Mouse (Mus musculus) left cerebral cortex, adult 11 months (tissue): ENCODE measurements at regions not wholly inside any gene's neighbourhood (a gene's known extent, or its start where the extent isn't known, plus 50 kb on each side); places are given as distances from the start of the nearest gene placed in this dataset.
"Not testable (repeated sequence)": the region's sequence is repeated elsewhere in the genome, so short reads cannot be mapped to it uniquely, and the experiment has no call there.

ENCODE experiments used
- DNase-seq: peaks from one replicate; pipeline ENCODE4 v3.0.0; 2022; ENCODE audit warnings: low spot score

- not testable (repeated sequence) for DNase-seq
Measured at GRCm38 (mm10) chr14:53007323-53007722, 511.8 kb upstream of the Olfr1507 start.

- not testable (repeated sequence) for DNase-seq
Measured at GRCm38 (mm10) chr14:53001289-53001688, 505.7 kb upstream of the Olfr1507 start.

GRCm38 (mm10) chr14:52992106-52992760, 496.7 kb upstream of the Olfr1507 start:
- DNase-seq: not testable (repeated sequence)

GRCm38 (mm10) chr14:52991328-52991665, 495.7 kb upstream of the Olfr1507 start:
- not testable (repeated sequence) for DNase-seq

DNA sequence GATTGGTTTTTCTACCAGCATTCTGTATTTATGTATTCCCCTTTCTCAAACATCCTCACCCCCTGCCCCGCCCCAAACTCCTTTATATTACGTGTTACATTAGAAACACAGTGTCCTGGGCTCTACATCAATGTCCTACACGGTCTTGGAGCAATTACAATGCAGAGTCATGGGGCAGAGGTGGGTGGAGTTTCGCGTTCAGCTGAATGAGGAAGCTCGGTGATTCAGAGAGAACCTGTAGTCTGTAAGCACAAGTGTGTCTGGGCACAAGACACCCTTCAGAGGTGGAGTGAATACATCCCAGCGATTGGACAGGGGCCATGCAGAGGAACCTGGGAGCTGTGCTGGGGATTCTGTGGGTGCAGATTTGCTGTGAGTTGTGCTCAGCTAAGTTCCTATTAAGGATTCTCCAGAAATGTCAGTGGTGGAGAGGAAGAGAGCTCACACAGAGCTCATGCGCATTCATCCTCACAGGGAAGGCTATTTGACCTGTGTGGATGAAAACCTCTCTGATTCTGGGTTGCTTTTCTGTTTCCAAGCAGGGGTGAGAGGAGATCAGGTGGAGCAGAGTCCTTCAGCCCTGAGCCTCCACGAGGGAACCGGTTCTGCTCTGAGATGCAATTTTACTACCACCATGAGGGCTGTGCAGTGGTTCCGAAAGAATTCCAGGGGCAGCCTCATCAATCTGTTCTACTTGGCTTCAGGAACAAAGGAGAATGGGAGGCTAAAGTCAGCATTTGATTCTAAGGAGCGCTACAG, 495.2 kb upstream of the Olfr1507 start:
- DNase-seq: not testable (repeated sequence)

DNA sequence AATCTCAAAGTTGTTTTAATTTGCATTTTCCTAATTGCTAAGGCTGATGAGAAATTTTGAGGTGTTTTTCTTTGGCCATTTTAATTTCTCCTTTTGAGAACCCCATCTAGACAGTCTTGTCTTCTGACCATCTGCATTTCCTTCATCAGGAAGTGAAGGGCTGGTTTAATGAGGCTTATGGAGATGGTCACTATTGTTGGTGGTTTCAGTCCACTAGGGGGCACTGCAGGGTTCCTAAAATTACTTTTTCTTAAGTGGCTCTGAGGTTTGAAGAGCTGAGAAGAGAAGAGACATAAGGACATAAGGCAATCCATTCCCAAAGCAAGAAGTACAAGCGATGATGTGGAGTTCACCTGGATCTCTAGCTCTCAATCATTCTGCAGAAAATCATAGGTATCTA, 494.4 kb upstream of the Olfr1507 start:
- not testable (repeated sequence) for DNase-seq

DNA sequence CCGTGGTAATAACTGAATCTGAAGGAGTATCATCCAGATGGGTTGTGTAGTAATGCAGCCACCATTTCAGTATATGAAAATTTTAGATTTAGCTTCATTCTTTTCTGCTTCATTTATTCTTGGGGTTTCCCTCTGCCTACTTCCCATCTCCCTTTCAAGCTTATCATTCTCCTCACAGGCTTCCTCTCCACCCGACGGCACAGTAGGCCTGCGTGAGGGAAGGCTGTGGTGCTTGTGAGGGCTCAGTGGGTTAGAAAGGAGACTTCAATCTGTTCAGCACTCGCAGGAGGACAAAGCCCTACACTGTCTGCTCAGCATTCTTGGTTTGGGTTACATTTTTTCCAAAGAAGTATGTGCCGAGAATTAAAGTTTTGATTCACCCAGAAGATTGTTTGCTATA, 493.0 kb upstream of the Olfr1507 start:
- DNase-seq: not testable (repeated sequence)

DNA sequence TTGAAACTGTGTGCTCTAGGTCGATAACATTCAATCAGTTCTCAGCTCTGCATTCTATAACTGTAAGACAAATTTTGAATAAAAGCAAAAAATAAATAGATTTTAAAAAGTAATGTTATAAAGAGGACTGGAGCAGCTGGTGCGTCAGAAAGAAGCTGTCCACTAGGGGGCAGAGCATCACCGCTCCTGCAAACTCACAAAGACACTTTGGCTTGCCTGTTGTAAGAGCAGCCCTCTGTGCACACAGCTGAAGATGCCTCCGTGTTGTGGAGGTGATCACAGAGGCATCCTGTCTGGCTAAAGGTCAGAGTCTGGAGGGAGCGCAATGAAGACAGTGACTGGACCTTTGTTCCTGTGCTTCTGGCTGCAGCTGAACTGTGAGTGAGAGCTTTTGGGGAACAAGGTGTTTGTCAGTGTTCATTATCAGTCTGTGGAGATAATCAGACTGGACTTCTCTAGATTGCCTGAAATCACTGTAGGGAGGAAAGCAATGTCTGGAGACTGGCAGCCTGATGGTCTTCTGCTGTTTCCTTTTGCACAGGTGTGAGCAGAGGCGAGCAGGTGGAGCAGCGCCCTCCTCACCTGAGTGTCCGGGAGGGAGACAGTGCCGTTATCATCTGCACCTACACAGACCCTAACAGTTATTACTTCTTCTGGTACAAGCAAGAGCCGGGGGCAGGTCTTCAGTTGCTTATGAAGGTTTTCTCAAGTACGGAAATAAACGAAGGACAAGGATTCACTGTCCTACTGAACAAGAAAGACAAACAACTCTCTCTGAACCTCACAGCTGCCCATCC, 476.9 kb upstream of the Olfr1507 start:
- DNase-seq: not testable (repeated sequence)

DNA sequence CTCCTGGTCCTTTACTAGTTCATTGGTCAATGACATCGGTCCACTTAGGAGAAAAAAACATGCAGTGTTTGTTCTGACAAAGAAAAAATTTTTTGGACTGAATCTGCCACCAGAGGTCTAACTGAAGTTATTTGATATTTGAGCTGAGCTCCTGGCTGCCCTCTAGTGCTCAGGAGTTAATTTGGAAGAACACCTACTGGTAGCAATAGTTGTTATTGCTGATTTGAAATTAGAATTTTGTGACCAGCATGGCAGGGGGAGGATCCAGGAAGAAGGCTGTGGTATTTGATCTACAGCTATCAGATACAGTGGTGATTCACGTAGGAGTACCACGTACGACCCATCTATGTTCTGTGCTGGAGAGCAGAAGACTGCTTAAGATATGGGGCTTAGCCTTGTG, 466.6 kb upstream of the Olfr1507 start:
- not testable (repeated sequence) for DNase-seq

DNA sequence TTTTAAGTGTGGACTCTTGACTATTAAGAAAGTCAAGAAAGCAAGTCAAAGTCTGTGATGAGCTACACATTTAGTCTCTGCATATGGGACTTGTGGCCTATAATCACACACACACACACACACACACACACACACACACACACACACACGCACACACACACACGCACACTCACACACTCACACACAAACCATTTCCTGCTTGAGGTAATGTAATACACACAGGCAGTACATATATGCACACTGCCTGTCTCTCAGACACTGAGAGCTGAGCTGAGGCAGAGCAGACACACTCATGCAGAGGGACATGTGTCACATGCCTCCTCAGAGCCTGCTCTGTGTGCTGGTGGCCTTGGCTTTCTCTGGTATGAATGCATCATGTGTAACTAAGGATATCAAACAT, 461.0 kb upstream of the Olfr1507 start:
- not testable (repeated sequence) for DNase-seq

GRCm38 (mm10) chr14:52944925-52945324, 449.4 kb upstream of the Olfr1507 start:
- DNase-seq: not testable (repeated sequence)

DNA sequence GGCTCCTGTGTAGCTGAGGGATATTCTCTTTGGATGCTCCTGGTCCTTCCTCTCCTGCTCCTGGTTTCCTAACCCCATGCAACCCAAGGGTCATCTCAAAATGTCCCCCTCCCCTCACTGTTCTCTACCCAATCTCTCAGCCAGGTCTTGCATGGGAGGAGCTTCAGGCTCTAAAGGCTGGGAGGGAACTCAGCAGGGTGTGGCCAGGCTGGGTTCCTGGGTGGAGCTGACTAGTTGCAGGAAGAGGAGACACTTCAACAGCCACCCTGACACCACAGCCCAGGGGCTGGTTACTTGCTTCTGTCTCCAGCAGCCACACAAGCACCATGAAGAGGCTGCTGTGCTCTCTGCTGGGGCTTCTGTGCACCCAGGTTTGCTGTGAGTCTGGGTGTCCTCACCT, 446.9 kb upstream of the Olfr1507 start:
- DNase-seq: not testable (repeated sequence)

- DNase-seq: not testable (repeated sequence)
Measured at GRCm38 (mm10) chr14:52941747-52942146, 446.2 kb upstream of the Olfr1507 start.

DNA sequence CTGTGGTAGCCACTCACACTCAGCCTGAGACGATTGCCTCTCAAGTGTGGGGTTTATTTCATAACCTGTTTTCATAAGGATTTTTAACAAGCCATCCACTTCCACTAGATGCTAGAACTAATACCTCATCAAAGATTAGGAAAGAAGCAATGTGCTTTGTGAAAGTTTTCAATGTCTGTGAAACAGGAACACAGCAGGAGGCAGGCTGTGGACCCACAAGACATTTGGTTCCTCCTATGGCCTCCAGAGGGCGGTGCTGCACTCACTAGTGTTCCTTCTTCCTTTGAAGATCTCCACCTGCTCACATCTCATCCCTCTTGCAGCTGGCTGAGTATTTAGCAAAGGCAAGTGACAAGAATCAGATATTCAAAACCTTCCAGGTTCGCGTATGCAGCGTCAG, 424.6 kb upstream of the Olfr1507 start:
- DNase-seq: not testable (repeated sequence)

GRCm38 (mm10) chr14:52913814-52914213, 418.3 kb upstream of the Olfr1507 start:
- not testable (repeated sequence) for DNase-seq

- not testable (repeated sequence) for DNase-seq
Measured at GRCm38 (mm10) chr14:52899629-52900028, 404.1 kb upstream of the Olfr1507 start.

GRCm38 (mm10) chr14:52898310-52898709, 402.8 kb upstream of the Olfr1507 start:
- not testable (repeated sequence) for DNase-seq

GRCm38 (mm10) chr14:52879978-52880377, 384.4 kb upstream of the Olfr1507 start:
- not testable (repeated sequence) for DNase-seq

GRCm38 (mm10) chr14:52863841-52864240, 368.3 kb upstream of the Olfr1507 start:
- not testable (repeated sequence) for DNase-seq

DNA sequence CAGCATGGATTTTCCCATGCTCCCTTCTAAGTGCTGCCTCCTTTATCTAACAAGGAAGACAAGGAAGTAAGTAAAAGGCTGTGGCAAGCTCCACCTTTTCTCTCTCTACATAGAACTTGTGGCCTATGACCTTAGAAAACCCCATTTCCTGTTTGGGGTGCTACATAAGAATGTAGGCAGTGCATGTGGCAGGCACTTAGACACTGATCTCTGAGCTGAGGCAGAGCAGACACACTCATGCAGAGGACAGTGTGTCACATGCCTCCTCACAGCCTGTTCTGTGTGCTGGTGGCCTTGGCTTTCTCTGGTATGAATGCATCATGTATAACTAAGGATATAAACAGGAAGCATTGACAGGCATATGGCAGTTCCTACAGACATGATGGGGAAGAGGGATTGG, 367.6 kb upstream of the Olfr1507 start:
- not testable (repeated sequence) for DNase-seq

DNA sequence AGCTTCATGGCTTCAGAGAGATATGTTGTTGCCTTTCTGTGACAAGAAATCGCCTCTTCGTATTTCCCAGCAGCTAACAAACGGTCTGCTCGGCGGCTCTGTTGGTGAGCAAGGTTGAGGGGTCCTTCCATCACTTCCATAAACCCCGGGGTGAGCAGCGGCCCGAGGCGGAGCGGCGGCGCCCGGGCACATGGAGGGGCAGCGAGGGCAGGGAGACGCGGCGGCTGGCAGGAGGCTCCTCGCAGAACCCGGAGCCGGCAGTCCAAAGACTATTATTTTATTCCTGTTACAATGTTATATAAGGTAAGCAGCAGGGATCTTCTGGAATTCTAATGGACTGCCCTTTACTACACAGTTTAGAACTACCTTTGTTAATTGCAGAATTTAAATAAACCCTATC, 366.9 kb upstream of the Olfr1507 start:
- DNase-seq: not testable (repeated sequence)

- DNase-seq: not testable (repeated sequence)
Measured at GRCm38 (mm10) chr14:52855339-52855738, 359.8 kb upstream of the Olfr1507 start.

DNA sequence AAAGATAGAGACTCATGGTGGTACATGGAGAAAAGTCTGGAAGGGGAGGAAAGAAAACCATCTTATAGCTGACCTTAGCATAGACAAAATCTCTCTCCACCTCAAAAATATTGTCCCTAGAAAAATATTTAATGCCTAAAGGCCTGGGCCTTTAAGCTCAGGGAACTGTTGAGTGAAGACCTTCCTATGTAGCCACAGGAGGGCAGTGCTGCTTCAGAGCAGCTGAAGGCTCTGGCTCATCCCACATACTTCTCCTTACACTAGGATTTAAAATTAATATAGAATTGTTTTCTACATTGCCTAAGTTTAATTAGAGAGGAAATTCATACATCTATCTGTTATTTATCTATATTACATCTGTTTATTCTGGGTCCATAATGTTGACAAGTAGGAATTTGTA, 358.0 kb upstream of the Olfr1507 start:
- DNase-seq: not testable (repeated sequence)
